Mouse (Mus musculus) embryonic facial prominence, embryonic 15.5 days (tissue): ENCODE measurements around the gene Agbl4. TPM values are rescaled to one million over a fixed set of nuclear protein-coding genes. Genes with fewer than 3 reads are reported as not detected.

Experiments used
- ATAC-seq: fragments of 200-750 bp; cut with Nextera tagmentation; 2 replicates; pipeline ENCODE4 v1.8.0; 2017; ENCODE audit warnings: low read depth, moderate TSS enrichment; ENCODE audit not compliant: insufficient number of reproducible peaks, low FRiP score, low TSS enrichment
- H3K27ac ChIP-seq: fragments of 300-500 bp; sonication (generic); replicated peaks from 2 replicates; pipeline ENCODE4 v1.5.1; 2015; ENCODE audit warnings: mild to moderate bottlenecking, inconsistent platforms
- H3K27me3 ChIP-seq: fragments of 300-500 bp; sonication (generic); 2 replicates; pipeline ENCODE4 v1.6.1; 2015; ENCODE audit warnings: inconsistent platforms
- H3K36me3 ChIP-seq: fragments of 300-500 bp; sonication (generic); 2 replicates; pipeline ENCODE4 v1.6.1; 2015; ENCODE audit warnings: mild to moderate bottlenecking, inconsistent platforms
- H3K4me1 ChIP-seq: fragments of 300-500 bp; sonication (generic); 2 replicates; pipeline ENCODE4 v1.6.1; 2015; ENCODE audit warnings: inconsistent platforms
- H3K4me2 ChIP-seq: fragments of 300-500 bp; sonication (generic); replicated peaks from 2 replicates; pipeline ENCODE4 v1.6.1; 2015; ENCODE audit warnings: mild to moderate bottlenecking, inconsistent platforms
- H3K4me3 ChIP-seq: fragments of 300-500 bp; sonication (generic); replicated peaks from 2 replicates; pipeline ENCODE4 v1.5.1; 2015; ENCODE audit warnings: mild to moderate bottlenecking, inconsistent platforms
- H3K9ac ChIP-seq: fragments of 300-500 bp; sonication (generic); 2 replicates; pipeline ENCODE4 v1.6.1; 2015; ENCODE audit warnings: inconsistent platforms
- H3K9me3 ChIP-seq: fragments of 300-500 bp; sonication (generic); replicated peaks from 2 replicates; pipeline ENCODE4 v1.6.1; 2016; ENCODE audit warnings: inconsistent platforms
- WGBS: fragments of 180-500 bp; shearing (Covaris S2); methylation state at CpG from one replicate; pipeline ENCODE4 v1.1.7; 2015; 5-methylcytosine and 5-hydroxymethylcytosine counted together
- polyA plus RNA-seq: library from polyadenylated mRNA; unstranded; fragments of >200 nt; fragmentation: Nextera tagmentation; extraction: Ambion mirVana; gene quantifications from 2 replicates; pipeline ENCODE4 v1.2.1, GENCODE M21; 2015

The Agbl4 gene
- polyA plus RNA-seq, 1 experiment from 2014 or later, result 2.0 TPM

DNA sequence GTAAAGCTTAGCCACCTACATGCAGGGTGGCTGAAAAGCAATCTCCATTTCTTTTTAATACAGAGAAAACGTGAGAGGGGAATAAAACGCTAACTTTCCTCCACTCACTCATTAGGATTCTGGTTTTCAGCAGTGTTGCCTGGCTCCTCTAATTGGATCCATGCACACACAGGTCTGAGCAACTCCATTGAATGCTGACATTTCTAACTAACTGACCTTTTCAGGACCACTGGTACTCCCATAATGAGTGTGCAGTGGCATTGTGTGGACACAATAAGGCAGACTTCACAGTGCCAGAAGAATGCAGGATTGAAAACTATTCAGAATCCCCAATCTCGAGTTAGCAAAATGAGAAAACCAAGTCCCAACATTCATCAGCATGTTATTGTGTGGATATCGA lies 952.5 kb downstream of the Agbl4 start:
- H3K27ac ChIP-seq, result peak overlapping the region; percentile 65; the same call in 1 of the 2 replicates
- no peak overlapping the region for H3K4me2 ChIP-seq
- no peak overlapping the region for H3K9ac ChIP-seq
- H3K27me3 ChIP-seq, result no peaks in the 10 kb centered on the region
- H3K36me3 ChIP-seq, result no peaks in the 10 kb centered on the region
- no peak for ATAC-seq
- 43% methylated on average over 4 of the region's 4 CpGs for WGBS
- H3K4me1 ChIP-seq, result 0 out of 2 replicates have a peak, but pooled peaks cover 2% of the 10 kb centered on the region
- H3K9me3 ChIP-seq, result no peaks in the 10 kb centered on the region
- no peak overlapping the region for H3K4me3 ChIP-seq

DNA sequence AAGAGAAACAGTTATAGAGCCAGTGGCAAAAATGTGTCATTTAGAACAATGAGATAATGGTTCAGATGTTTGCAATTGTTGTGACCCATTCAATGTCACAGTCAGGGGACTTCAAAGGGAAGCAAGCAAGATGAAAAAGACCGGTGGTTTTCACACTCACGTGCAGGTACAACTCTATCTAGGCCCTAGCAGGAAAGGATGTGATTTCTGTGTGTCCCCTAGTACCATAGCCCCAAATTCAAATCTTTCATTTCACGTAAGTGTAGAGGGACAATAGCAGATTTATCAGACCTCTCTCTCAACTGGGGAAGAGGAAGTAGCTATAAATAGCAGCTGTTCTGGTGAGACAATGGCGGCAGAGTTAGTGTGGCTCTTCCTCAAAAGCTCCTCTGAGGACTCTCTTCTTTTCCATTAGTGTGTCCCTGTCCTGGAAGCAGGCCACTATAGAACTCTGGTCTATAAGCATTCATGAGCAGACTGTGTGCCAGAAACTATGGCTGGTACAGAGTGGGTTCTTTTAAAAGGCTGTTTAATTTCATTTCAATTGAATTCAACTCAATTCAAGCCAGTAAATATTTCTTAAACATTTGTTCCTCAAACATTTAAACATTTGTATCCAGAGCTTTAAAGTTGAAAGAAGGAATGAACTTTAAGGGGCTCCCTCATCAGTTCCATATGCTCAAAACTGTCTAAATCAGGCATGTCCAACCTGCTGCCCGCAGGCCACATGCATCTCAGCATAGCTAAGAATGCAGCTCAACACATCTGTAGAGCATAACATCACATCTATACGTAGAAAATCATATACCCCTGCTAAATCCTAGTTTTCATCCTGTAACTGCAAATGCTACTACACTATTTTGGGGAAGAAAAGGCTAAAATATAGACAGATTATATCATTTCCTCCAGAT lies 953.4 kb downstream of the Agbl4 start:
- Histone ChIP-seq H3K27me3 (no peaks in the 10 kb centered on the region), H3K4me2 (no peak overlapping the region), H3K9me3 (no peaks in the 10 kb centered on the region), H3K27ac (peak overlapping the region; percentile 76), H3K4me1 (0 out of 2 replicates have a peak, but pooled peaks cover 2% of the 10 kb centered on the region), H3K9ac (no peak overlapping the region), H3K36me3 (no peaks in the 10 kb centered on the region), H3K4me3 (no peak overlapping the region)
- peak; percentile 70 for ATAC-seq
- WGBS, result 29% methylated on average over 6 of the region's 6 CpGs

DNA sequence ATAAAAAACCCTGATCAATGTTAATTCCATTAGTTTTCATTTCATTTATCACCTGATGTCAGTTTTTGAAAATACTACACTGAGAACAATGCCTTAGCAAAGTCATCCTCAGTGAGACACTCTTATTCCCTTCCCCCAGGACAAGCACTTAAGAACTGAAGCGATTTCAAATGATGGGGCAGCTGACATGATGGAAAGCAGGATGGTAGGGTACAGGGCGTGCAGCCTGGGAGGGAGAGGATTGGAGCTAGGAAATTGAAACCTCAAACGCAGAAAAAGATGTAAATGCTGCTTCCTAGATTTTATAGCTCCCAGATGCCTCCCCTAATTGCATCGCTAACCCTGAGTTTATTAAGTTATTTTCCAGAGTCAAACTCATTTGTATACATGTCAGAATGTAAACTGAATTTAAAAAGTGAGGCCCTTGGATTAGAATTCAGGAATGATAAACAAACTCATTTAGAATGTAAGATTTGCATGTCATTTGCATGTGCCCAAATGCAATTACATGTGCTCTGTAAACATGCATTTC lies 959.2 kb downstream of the Agbl4 start:
- Histone ChIP-seq H3K9me3 (no peaks in the 10 kb centered on the region), H3K36me3 (no peaks in the 10 kb centered on the region), H3K4me3 (no peak overlapping the region), H3K4me2 (no peak overlapping the region), H3K27ac (peak overlapping the region; percentile 78), H3K9ac (no peak overlapping the region), H3K27me3 (no peaks in the 10 kb centered on the region), H3K4me1 (0 out of 2 replicates have a peak, but pooled peaks cover 3% of the 10 kb centered on the region)
- ATAC-seq, result no peak
- WGBS, result 28% methylated on average over 4 of the region's 4 CpGs

DNA sequence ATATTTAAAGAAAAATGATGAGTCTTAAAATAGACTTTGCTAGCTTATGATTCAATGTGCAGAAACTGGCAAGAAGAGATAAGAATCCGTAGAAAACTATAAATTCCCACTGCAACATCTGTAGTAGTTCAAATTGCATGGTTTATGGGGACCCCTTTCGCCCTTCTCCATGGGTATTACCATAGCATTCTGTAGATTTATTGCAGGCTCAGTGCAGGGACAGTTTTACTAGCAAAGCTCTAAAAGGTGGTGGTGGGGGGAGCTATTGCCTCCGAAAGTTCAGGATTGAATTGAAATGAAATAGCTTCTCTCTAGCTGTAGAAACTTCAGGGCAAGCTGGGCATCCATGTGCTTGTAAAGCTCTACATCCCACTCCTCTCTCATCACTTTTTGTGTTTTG lies 959.7 kb downstream of the Agbl4 start:
- no peaks in the 10 kb centered on the region for H3K9me3 ChIP-seq
- no peaks in the 10 kb centered on the region for H3K36me3 ChIP-seq
- H3K27ac ChIP-seq, result peak overlapping the region; percentile 44; the same call in 1 of the 2 replicates
- ATAC-seq, result no peak
- H3K4me3 ChIP-seq, result no peak overlapping the region
- H3K4me1 ChIP-seq, result 0 out of 2 replicates have a peak, but pooled peaks cover 3% of the 10 kb centered on the region
- no peaks in the 10 kb centered on the region for H3K27me3 ChIP-seq
- H3K4me2 ChIP-seq, result no peak overlapping the region
- 37% methylated on average over 3 of the region's 3 CpGs for WGBS
- H3K9ac ChIP-seq, result no peak overlapping the region

DNA sequence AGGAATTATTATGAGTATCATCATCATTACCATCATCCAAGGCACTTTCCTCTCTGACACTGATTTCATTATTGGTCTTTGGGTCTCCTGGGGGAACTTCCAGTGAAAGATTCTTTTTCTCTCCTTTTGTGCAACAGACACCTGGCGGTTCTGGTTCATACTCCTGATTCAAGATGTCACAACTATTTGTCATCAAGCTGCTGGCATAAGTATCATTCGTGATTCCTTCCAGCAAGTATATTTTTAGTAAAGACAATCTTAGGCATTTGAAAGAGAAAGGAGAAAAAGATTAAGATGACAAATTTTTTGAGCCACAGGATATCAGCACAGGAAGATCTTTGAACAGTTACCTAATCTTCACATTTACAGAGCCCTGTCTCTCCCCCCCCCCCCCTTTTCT lies 966.7 kb downstream of the Agbl4 start:
- no peaks in the 10 kb centered on the region for H3K27me3 ChIP-seq
- no peak for ATAC-seq
- H3K9me3 ChIP-seq, result no peaks in the 10 kb centered on the region
- H3K4me2 ChIP-seq, result no peak overlapping the region
- H3K9ac ChIP-seq, result no peak overlapping the region
- WGBS, result 63% methylated on average over 2 of the region's 2 CpGs
- no peaks in the 10 kb centered on the region for H3K4me1 ChIP-seq
- H3K36me3 ChIP-seq, result no peaks in the 10 kb centered on the region
- H3K27ac ChIP-seq, result no peak overlapping the region
- H3K4me3 ChIP-seq, result no peak overlapping the region

DNA sequence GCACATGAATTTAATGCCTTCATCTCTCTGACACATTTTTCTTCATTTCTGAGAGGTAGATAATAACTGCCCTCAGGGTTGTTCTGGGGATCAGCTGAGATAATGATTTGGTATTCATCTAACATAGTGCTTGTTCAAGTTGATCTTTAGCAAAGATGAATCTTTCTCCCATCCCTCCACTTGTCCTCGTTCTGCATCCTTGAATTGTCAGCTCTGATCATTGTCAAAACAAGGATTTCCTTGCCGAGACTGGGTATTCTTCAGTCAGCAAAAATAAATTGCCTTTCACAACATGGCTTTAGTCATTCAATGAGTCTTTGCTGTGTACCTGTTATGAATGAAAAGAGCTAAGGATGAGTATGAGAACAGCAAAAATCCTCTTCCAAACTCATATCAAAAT lies 970.3 kb downstream of the Agbl4 start:
- H3K27me3 ChIP-seq, result no peaks in the 10 kb centered on the region
- no peak overlapping the region; the same call in 1 of the 2 replicates for H3K27ac ChIP-seq
- 0 out of 2 replicates have a peak, but pooled peaks cover 5% of the 10 kb centered on the region for H3K4me1 ChIP-seq
- no peaks in the 10 kb centered on the region for H3K9me3 ChIP-seq
- no peak for ATAC-seq
- no peak overlapping the region for H3K4me2 ChIP-seq
- H3K36me3 ChIP-seq, result no peaks in the 10 kb centered on the region
- 31% methylated on average over 2 of the region's 2 CpGs for WGBS
- no peak overlapping the region for H3K9ac ChIP-seq
- H3K4me3 ChIP-seq, result no peak overlapping the region

DNA sequence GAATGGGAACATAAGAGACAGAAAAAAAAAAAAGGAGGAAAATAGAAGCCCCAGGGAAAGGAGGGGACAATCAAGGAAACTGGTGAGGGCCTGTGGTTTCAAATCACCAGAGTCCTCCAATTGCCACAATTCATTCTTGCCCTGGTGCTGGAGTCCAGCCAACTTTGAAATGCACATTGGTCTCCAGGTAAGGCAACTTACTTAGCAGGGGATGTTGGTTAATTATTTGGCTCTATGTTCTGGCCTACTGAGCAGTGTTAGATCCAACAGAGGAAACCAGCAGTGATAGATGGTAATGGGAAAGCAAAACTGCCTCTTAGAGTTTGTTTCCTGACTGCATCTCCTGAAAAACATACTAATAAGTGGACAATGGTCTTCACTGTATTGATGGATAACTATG lies 979.7 kb downstream of the Agbl4 start:
- no peaks in the 10 kb centered on the region for H3K9me3 ChIP-seq
- H3K27me3 ChIP-seq, result no peaks in the 10 kb centered on the region
- H3K36me3 ChIP-seq, result no peaks in the 10 kb centered on the region
- no peak overlapping the region for H3K27ac ChIP-seq
- H3K4me3 ChIP-seq, result no peak overlapping the region
- ATAC-seq, result no peak
- H3K4me2 ChIP-seq, result no peak overlapping the region
- no peaks in the 10 kb centered on the region for H3K4me1 ChIP-seq
- H3K9ac ChIP-seq, result no peak overlapping the region

DNA sequence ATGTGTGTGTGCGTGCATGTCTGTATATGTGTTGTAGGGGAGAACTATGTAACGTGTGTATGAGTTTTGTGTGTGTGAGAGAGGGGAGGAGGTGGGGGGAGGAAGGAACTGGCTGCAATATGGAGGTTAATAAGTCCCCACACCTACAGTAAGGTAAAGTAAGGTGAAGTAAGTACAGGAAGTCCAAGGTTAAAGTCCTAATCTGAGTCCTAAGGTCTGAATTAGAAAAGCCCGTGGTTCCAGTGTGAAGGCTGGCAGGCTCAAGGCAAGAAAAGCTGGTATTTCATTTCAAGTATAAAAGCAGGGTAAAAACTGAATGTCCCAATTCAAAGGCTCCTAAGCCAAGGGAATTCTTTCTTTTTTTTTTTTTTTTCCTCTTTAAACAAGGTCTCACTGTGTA lies 980.6 kb downstream of the Agbl4 start:
- Histone ChIP-seq H3K4me2 (no peak overlapping the region), H3K9me3 (no peaks in the 10 kb centered on the region), H3K4me1 (no peaks in the 10 kb centered on the region), H3K27ac (no peak overlapping the region), H3K9ac (no peak overlapping the region), H3K4me3 (no peak overlapping the region), H3K27me3 (no peaks in the 10 kb centered on the region), H3K36me3 (no peaks in the 10 kb centered on the region)
- ATAC-seq, result no peak
- 90% methylated on average over 3 of the region's 3 CpGs for WGBS

DNA sequence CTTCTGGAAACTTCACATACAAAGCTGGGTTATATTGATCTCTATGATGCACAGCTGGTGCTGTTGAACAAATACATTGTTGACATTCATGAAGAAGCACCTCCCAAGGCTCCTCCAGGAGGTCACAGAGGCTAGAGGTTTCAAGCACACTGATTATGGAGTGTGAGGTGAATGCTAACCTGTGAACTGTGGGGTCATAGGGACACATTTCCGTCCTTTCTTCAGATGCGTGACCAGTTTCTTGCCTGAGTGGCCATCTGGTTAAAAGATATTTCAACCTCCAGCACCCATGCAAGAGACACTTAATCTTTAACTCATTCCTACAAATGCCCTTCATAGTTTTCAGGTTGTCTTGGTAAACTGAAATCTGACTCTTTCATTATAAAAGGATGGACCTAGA lies 985.6 kb downstream of the Agbl4 start:
- Histone ChIP-seq H3K9ac (no peak overlapping the region), H3K9me3 (no peaks in the 10 kb centered on the region), H3K4me2 (no peak overlapping the region), H3K4me1 (no peaks in the 10 kb centered on the region), H3K27ac (no peak overlapping the region), H3K4me3 (no peak overlapping the region), H3K27me3 (no peaks in the 10 kb centered on the region), H3K36me3 (no peaks in the 10 kb centered on the region)
- 83% methylated on average over 2 of the region's 2 CpGs for WGBS
- no peak for ATAC-seq

DNA sequence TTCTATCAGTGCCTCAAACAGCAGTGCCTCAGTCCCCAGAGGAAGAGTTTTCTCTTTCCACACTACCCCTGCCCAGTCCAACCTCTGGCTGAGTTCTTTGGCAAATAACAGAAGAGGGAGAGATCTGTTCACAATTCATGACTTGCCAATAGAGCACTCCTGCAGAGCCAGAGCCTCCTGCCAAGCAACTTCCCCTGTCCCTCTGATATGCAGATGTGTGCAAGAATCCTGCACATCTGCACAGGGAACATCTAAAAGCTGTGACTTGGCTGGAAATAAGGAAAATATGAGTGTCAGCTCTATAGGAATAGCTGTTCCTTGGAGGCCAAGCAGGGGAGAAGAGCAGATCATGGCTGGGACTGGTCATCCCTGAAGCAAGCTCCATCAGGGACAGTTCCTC lies 993.3 kb downstream of the Agbl4 start:
- H3K36me3 ChIP-seq, result no peaks in the 10 kb centered on the region
- H3K27ac ChIP-seq, result peak overlapping the region; percentile 81
- no peak overlapping the region for H3K4me3 ChIP-seq
- no peaks in the 10 kb centered on the region; the same call in 1 of the 2 replicates for H3K4me1 ChIP-seq
- H3K9me3 ChIP-seq, result no peaks in the 10 kb centered on the region
- ATAC-seq, result peak; percentile 81; the same call in 1 of the 2 replicates
- no peak overlapping the region for H3K9ac ChIP-seq
- H3K27me3 ChIP-seq, result no peaks in the 10 kb centered on the region
- H3K4me2 ChIP-seq, result no peak overlapping the region

DNA sequence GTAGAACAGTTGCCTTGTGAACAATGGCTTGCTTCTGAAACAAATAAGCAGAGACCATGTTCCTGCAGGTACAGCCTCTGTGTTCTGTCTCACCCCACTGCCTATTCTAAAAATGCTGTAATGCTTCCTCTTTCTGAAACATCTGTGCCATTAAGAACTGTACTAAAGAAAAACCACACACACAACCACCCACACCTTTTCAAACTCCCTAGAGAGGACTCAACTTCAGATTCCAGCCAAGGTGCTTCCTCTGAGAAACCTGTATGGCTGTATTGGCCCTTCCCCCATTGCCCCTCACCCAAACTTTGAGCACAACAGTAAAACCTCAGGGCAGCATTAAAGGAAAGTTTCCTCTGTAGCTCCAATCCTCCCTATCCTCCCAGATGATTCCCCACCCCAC lies 1002.3 kb downstream of the Agbl4 start:
- Histone ChIP-seq H3K36me3 (no peaks in the 10 kb centered on the region), H3K4me3 (no peak overlapping the region), H3K9me3 (no peaks in the 10 kb centered on the region), H3K4me1 (0 out of 2 replicates have a peak, but pooled peaks cover 15% of the 10 kb centered on the region), H3K9ac (no peak overlapping the region), H3K27ac (no peak overlapping the region), H3K4me2 (no peak overlapping the region), H3K27me3 (no peaks in the 10 kb centered on the region)
- no peak for ATAC-seq
